Mouse (Mus musculus) central nervous system, embryonic 11.5 days (tissue): ENCODE measurements around the gene Nkiras1. TPM values are rescaled to one million over a fixed set of nuclear protein-coding genes. Genes with fewer than 3 reads are reported as not detected.

Experiments
- polyA plus RNA-seq: library from polyadenylated mRNA; depleted of rRNA; stranded (reverse); fragments of >200 nt; gene quantifications from 2 replicates; pipeline ENCODE4 v1.2.3, GENCODE M21; 2012; rRNA removed

Gene Nkiras1
- 23.1 and 24.2 TPM in 2 replicates for polyA plus RNA-seq

DNA sequence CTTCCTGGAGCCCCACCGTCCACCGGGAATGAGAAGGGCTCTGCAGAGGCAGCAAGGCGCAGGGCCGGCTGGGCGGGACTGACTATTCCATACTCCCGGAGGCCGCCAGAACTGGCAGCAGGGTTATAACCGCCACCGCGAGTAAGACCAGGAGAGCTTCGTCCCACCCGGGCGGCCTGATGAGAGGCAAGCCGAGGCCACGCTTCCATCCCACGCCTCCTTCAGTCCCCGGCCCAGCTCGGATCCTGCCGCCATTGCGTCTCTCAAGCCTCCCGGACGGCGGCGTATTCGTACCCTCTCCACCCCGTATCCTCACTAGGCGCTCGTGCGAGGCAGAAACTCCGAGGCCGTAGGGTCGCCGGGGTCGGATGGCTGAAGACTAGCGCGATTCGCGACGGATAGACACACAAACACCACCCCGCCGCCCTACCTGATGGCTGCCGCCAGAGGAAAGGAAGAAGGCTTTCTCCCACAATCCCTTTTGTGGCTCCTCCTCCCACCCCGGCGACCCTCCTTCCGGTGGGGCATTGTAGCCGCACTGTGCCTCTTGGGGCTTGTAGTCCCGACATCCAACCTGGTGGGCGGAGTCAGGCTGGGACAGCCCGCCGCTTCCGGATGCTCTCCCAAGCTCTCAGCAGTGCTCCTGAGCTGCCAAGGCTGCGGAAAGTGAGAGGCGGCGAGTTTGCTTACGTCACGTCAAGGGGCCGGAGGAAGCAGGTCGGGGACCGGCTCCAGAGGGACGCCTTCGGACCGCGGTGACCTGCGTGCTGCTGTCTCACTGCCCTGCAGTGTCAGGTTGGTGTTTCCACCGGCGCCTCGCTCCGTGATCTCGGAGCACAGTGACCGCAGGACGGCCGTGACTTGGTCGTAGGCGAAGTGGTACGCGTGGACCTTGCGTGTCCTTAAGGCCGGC is at the start of gene Nkiras1, which contains the start of gene Rpl15:
Gene Nkiras1, plus strand, starts transcription at position 608 of the 913 bp plus-strand sequence.
Gene Rpl15, minus strand, starts transcription at position 863 of the 913 bp plus-strand sequence.

DNA sequence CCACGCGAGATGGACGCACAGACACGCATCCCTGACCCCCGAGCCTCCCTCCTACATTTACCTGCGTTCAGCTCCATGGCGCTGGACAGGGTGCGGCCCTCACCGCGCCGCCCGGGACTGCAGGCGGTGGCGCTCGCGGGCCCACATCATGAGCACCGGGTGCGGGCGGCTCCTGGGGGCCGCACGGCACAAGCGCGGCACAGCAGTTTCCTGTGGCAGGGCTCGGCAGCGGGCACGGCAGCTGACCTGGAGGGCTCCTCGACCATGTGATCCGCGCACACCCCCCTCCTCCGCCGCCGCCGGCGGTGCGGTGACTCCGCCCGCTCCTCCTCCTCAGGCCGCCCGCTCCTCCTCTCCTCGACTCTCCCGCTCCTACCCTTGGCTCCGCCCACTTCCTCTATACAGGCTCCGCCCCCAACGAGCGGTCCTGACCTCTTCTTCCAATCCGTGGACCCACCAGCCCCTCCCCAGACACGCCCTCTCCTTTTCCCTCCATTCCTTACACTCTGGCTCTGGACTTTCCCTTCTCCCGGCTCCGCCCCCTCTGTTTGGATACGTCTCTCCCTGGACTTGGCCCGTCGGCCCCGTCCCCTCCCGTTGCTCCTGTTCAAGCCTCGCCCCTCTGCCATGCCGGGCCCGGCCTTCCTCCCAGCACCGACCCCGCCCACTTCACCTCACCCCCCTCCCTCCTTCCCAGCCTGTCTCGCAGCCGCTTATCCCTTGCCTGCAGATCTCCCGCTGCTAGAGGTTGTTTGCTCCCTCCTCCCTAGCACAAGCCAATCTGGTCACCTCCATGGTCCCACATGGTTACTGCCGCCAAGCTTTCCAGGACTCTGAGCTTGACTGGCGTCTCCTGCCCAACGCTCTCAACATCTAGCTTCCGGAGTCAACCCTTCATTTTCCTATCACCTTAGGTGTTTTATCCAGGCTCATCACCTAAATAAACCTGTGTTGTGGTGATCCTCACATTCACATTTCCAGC is 31.9 kb upstream of the Nkiras1 start, which contains the start of gene Nr1d2:
Gene Nr1d2, minus strand, starts transcription at position 378 of the 982 bp plus-strand sequence.

DNA sequence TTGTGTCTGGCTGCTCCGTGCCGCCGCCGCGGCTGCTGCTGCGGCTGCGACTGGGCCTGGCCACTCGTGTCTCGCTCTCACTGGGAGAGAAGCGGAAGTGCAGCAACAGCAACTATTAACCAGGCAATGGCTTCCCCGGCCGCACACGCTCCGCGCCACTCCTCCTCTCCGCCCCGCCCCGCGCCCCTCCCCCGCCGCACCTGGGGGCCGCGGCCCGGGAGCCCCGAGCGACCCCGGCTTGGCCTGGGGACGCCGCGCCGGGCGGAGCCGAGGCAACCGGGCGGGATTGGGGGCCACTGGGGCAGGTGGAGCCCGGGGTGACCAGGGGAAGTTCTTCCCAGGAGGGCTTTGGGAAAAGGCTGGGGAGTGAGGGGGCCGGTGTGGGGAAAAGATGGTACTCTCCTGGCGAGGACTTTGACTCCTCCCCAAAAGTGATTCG is 60.8 kb downstream of the Nkiras1 start, which contains the start of gene Ube2e1:
Gene Ube2e1, minus strand, starts transcription at position 167 of the 439 bp plus-strand sequence.

Other genes starting within 250 kb of the Nkiras1 start
- 3.0 and 4.6 TPM in 2 replicates for gene Nr1d2, start 32.0 kb upstream of the Nkiras1 start, polyA plus RNA-seq
- gene Rpl15, start 255 bp downstream of the Nkiras1 start, polyA plus RNA-seq, result 1,279 and 1,463 TPM in 2 replicates
- 69.1 and 125 TPM in 2 replicates for gene Ube2e1, start 60.7 kb downstream of the Nkiras1 start, polyA plus RNA-seq